Mouse (Mus musculus): ENCODE results near the gene Atg13. TPM values are rescaled to one million over a fixed set of nuclear protein-coding genes. Genes with fewer than 3 reads are reported as not detected.
"Not testable (repeated sequence)": the region's sequence is repeated elsewhere in the genome, so short reads cannot be mapped to it uniquely, and the experiment has no call there.

The Atg13 gene
- 23.7 and 69.4 TPM in 2 replicates for polyA plus RNA-seq (2012; ENCODE audit: insufficient read depth, low replicate concordance)

- peaks cover 30% of the 10 kb centered on the region for H3K4me1 ChIP-seq
- peaks cover 14% of the 10 kb centered on the region for H3K36me3 ChIP-seq (replicated peaks; ENCODE audit: low read length)
- TF ChIP-seq FLI1 (IDR thresholded peaks at IDR 0.05; ENCODE audit: low read length), result 0 out of 2 replicates have a peak, but pooled peaks have one; percentile 16
- TF ChIP-seq GATA1 (IDR thresholded peaks at IDR 0.05; ENCODE audit: borderline replicate concordance, low read length), result no peak
- H3K4me3 ChIP-seq (replicated peaks), result peak within 1 kb of the TSS; percentile 95
- H3K9me3 ChIP-seq, result no peaks in the 10 kb centered on the region
- H3K27me3 ChIP-seq (replicated peaks), result no peaks in the 10 kb centered on the region
These were observed at the start of gene Atg13, which contains the start of gene Harbi1 for GRCm38 (mm10) chr2:91710272-91711234. Atg13 (minus strand) TSS chr2:91710576. Harbi1 (plus strand) TSS chr2:91710852.

- H3K27me3 ChIP-seq (replicated peaks), result no peaks in the 10 kb centered on the region
- TF ChIP-seq FLI1 (IDR thresholded peaks at IDR 0.05; ENCODE audit: low read length), result no peak
- no peak for TF ChIP-seq GATA1 (IDR thresholded peaks at IDR 0.05; ENCODE audit: borderline replicate concordance, low read length)
These were observed 39.5 kb upstream of the Atg13 start for GRCm38 (mm10) chr2:91749811-91750261.

GRCm38 (mm10) chr2:91744686-91745085 lies 34.3 kb upstream of the Atg13 start:
- Histone ChIP-seq H3K4me3 (replicated peaks) (no peak overlapping the region), H3K27me3 (replicated peaks) (no peaks in the 10 kb centered on the region), H3K36me3 (replicated peaks; ENCODE audit: low read length) (peaks cover 13% of the 10 kb centered on the region), H3K4me1 (peaks cover 32% of the 10 kb centered on the region), H3K9me3 (no peaks in the 10 kb centered on the region)
- TF ChIP-seq FLI1 (IDR thresholded peaks at IDR 0.05; ENCODE audit: low read length) (no peak), GATA1 (IDR thresholded peaks at IDR 0.05; ENCODE audit: borderline replicate concordance, low read length) (no peak)

More at GRCm38 (mm10) chr2:91749811-91750261, 39.5 kb upstream of the Atg13 start:
- no peaks in the 10 kb centered on the region for H3K9me3 ChIP-seq
- H3K4me1 ChIP-seq, result peaks cover 43% of the 10 kb centered on the region
- no peak overlapping the region for H3K4me3 ChIP-seq (replicated peaks)
- peaks cover 5% of the 10 kb centered on the region for H3K36me3 ChIP-seq (replicated peaks; ENCODE audit: low read length)

GRCm38 (mm10) chr2:91739586-91739985 lies 29.2 kb upstream of the Atg13 start:
- Histone ChIP-seq H3K36me3 (replicated peaks; ENCODE audit: low read length) (peaks cover 24% of the 10 kb centered on the region), H3K9me3 (no peaks in the 10 kb centered on the region), H3K4me1 (peaks cover 66% of the 10 kb centered on the region), H3K27me3 (replicated peaks) (no peaks in the 10 kb centered on the region), H3K4me3 (replicated peaks) (no peak overlapping the region)
- TF ChIP-seq FLI1 (IDR thresholded peaks at IDR 0.05; ENCODE audit: low read length) (no peak), GATA1 (IDR thresholded peaks at IDR 0.05; ENCODE audit: borderline replicate concordance, low read length) (no peak)

GRCm38 (mm10) chr2:91735221-91735620 lies 24.8 kb upstream of the Atg13 start:
- no peaks in the 10 kb centered on the region for H3K27me3 ChIP-seq (replicated peaks)
- H3K9me3 ChIP-seq, result no peaks in the 10 kb centered on the region
- H3K36me3 ChIP-seq (replicated peaks; ENCODE audit: low read length), result peaks cover 27% of the 10 kb centered on the region
- H3K4me3 ChIP-seq (replicated peaks), result no peak overlapping the region
- TF ChIP-seq FLI1 (IDR thresholded peaks at IDR 0.05; ENCODE audit: low read length) (no peak), GATA1 (IDR thresholded peaks at IDR 0.05; ENCODE audit: borderline replicate concordance, low read length) (no peak)
- H3K4me1 ChIP-seq, result peaks cover 52% of the 10 kb centered on the region

GRCm38 (mm10) chr2:91729971-91730821 lies 19.8 kb upstream of the Atg13 start, which contains the start of gene Ambra1:
Ambra1 (plus strand) TSS chr2:91730134.
- Histone ChIP-seq H3K4me3 (replicated peaks) (peak within 1 kb of the TSS; percentile 98), H3K36me3 (replicated peaks; ENCODE audit: low read length) (peaks cover 15% of the 10 kb centered on the region), H3K9me3 (no peaks in the 10 kb centered on the region), H3K27me3 (replicated peaks) (no peaks in the 10 kb centered on the region), H3K4me1 (peaks cover 40% of the 10 kb centered on the region)
- TF ChIP-seq FLI1 (IDR thresholded peaks at IDR 0.05; ENCODE audit: low read length) (no peak), GATA1 (IDR thresholded peaks at IDR 0.05; ENCODE audit: borderline replicate concordance, low read length) (no peak)

- Histone ChIP-seq H3K27me3 (replicated peaks) (no peaks in the 10 kb centered on the region), H3K4me1 (peaks cover 40% of the 10 kb centered on the region), H3K9me3 (no peaks in the 10 kb centered on the region), H3K4me3 (replicated peaks) (peak overlapping the region; percentile 98), H3K36me3 (replicated peaks; ENCODE audit: low read length) (peaks cover 11% of the 10 kb centered on the region)
- TF ChIP-seq FLI1 (IDR thresholded peaks at IDR 0.05; ENCODE audit: low read length), result no peak
- TF ChIP-seq GATA1 (IDR thresholded peaks at IDR 0.05; ENCODE audit: borderline replicate concordance, low read length), result no peak
These were observed 19.2 kb upstream of the Atg13 start for GRCm38 (mm10) chr2:91729571-91729970.

GRCm38 (mm10) chr2:91727011-91727410 lies 16.6 kb upstream of the Atg13 start:
- peaks cover under 1% of the 10 kb centered on the region for H3K36me3 ChIP-seq (replicated peaks; ENCODE audit: low read length)
- H3K9me3 ChIP-seq, result no peaks in the 10 kb centered on the region
- H3K4me1 ChIP-seq, result peaks cover 50% of the 10 kb centered on the region

GRCm38 (mm10) chr2:91725476-91725875 lies 15.1 kb upstream of the Atg13 start:
- peaks cover 48% of the 10 kb centered on the region for H3K4me1 ChIP-seq
- H3K27me3 ChIP-seq (replicated peaks); H3K36me3 ChIP-seq (replicated peaks; ENCODE audit: low read length); H3K9me3 ChIP-seq: not testable (repeated sequence)
- peak overlapping the region; percentile 83 for H3K4me3 ChIP-seq (replicated peaks)

More at GRCm38 (mm10) chr2:91727011-91727410, 16.6 kb upstream of the Atg13 start:
- no peaks in the 10 kb centered on the region for H3K27me3 ChIP-seq (replicated peaks)
- H3K4me3 ChIP-seq (replicated peaks), result no peak overlapping the region
- TF ChIP-seq FLI1 (IDR thresholded peaks at IDR 0.05; ENCODE audit: low read length), result no peak
- TF ChIP-seq GATA1 (IDR thresholded peaks at IDR 0.05; ENCODE audit: borderline replicate concordance, low read length), result no peak
